Mouse (Mus musculus): ENCODE results near the gene Ccdc186.

DNA sequence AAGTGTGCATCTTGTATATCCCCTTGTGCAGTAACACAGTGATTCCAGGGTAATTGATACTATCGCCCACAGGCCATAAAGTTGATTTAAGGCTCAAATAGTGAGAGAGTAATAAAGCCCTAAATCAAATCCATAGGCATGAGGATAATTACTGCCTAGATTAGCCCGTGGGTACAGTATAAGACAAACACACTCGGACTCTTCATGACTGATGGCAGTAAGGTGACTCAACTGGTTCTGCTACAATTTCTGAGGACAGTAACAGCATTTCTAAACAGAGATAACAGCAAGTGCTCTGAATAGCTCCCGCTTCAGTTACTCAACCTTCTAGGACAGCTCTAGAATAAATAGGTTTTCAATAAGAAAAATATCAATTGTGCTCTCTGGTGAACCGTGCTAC is 14.9 kb downstream of the Ccdc186 start:
- no peak for TF ChIP-seq MAFK (IDR thresholded peaks at IDR 0.05; ENCODE audit: insufficient read depth, low read depth, low read length)
- no peak for TF ChIP-seq CHD2 (IDR thresholded peaks at IDR 0.05; ENCODE audit: low read depth, low read length)
- no peak for TF ChIP-seq ZNF384 (IDR thresholded peaks at IDR 0.05; ENCODE audit: low read depth, low read length)
- no peak for TF ChIP-seq ZC3H11A (IDR thresholded peaks at IDR 0.05; ENCODE audit: borderline replicate concordance, low read depth, low read length)
- TF ChIP-seq HCFC1 (IDR thresholded peaks at IDR 0.05; ENCODE audit: borderline replicate concordance, insufficient read depth, low read length): no peak
